Mouse (Mus musculus) heart, embryonic 11.5 days (tissue): ENCODE data around the gene Cdk14. TPM values are rescaled to one million over a fixed set of nuclear protein-coding genes. Genes with fewer than 3 reads are reported as not detected.

Source experiments
- microRNA-seq: library from miRNA; unstranded; fragments of <30 nt; microRNA quantifications from one replicate; pipeline ENCODE4, GENCODE M21; 2016; ENCODE audit warnings: borderline number of aligned reads
- polyA plus RNA-seq: library from polyadenylated mRNA; unstranded; fragments of >200 nt; fragmentation: Nextera tagmentation; extraction: Ambion mirVana; gene quantifications from 2 replicates; pipeline ENCODE4 v1.2.1, GENCODE M21; 2014

Cdk14 gene
- polyA plus RNA-seq, 1 experiment from 2014 or later, result 20.1 TPM

Small RNA genes lying within 50 kb of the gene (microRNA-seq; reads per million reads assigned to microRNA genes)
- gene Gm25037 (not detected), gene Gm44483 (not detected)

Other genes with a start within 250 kb of the Cdk14 start
- gene 1700015F17Rik, start 58.8 kb upstream of the Cdk14 start, polyA plus RNA-seq, result not detected in 2 replicates
- 18.5 and 20.3 TPM in 2 replicates for gene Cldn12, start 94.6 kb upstream of the Cdk14 start, polyA plus RNA-seq
- gene Gtpbp10, start 139.2 kb upstream of the Cdk14 start, polyA plus RNA-seq, result 21.3 and 22.1 TPM in 2 replicates
- gene Gm8773, start 153.5 kb upstream of the Cdk14 start, polyA plus RNA-seq, result 1.1 and 1.5 TPM in 2 replicates
- gene Cfap69, start 243.9 kb upstream of the Cdk14 start, polyA plus RNA-seq, result 0.61 and 1.3 TPM in 2 replicates